ENCODE assay signal across 10 mouse cellular contexts in the genomic region with DNA sequence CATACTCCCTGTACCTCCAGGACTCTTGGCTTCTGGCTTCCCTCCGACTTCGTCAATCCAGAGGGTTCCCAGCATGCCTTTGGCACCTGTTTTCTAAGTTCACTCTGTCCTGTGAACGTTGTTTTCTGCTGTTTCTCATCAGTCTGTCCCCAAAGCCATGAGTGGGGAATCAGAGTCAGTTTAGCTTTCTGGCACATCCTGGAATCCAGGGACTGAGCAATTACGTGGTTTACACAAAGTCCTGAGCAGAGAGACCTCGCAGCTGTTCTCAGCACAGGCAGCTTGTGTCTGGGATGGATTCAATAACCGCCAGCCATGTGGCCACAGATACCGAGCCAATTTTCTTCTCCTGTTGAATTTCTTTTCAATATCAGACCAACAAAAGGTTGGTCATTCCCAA. TPM values are rescaled to one million over a fixed set of nuclear protein-coding genes. Genes with fewer than 3 reads are reported as not detected.
"Had no signal": no experiment of that assay in that cellular context is flagged by ENCODE, and none has a peak within 500 bp of the region (broad histone marks: within the 10 kb centered on the region; RNA-seq: fewer than 3 reads in every experiment).

No protein-coding gene starts in this region.

- DNase-seq: kidney, adult 11 months; kidney, adult 9 months; kidney, postnatal 36 days; layer of hippocampus, adult 9-11 months; liver; liver, embryonic 13.5 days; liver, postnatal 0 days; thymus, postnatal 4 days had no signal

RNA-seq across cellular contexts. Expression of a gene that starts 53.0 kb away (rescaled TPM):
- total RNA-seq: monocyte, adult 5-6 weeks; neutrophil, adult 5-6 weeks had no signal
